Mouse (Mus musculus): ENCODE measurements around the gene Pdc.
"Not testable (repeated sequence)": the region's sequence is repeated elsewhere in the genome, so short reads cannot be mapped to it uniquely, and the experiment has no call there.

The Pdc gene

GRCm38 (mm10) chr1:150319205-150319604 lies at the start of gene Pdc:
Gene Pdc, plus strand, starts transcription at chr1:150319417.
- DNase-seq (ENCODE audit: low spot score in 2 of 2), result no peak

- DNase-seq (ENCODE audit: low spot score in 2 of 2), result not testable (repeated sequence)
Measured at GRCm38 (mm10) chr1:150294051-150294450, 25.2 kb upstream of the Pdc start.

- DNase-seq (ENCODE audit: low spot score in 2 of 2), result no peak
Measured at GRCm38 (mm10) chr1:150307599-150307998, 11.6 kb upstream of the Pdc start.

GRCm38 (mm10) chr1:150335111-150335510 lies 15.9 kb downstream of the Pdc start:
- DNase-seq (ENCODE audit: low spot score in 2 of 2), result no peak

GRCm38 (mm10) chr1:150360864-150361263 lies 41.6 kb downstream of the Pdc start:
- DNase-seq (ENCODE audit: low spot score in 2 of 2), result no peak

GRCm38 (mm10) chr1:150372895-150373294 lies 53.7 kb downstream of the Pdc start:
- no peak for DNase-seq (ENCODE audit: low spot score in 2 of 2)

- no peak for DNase-seq (ENCODE audit: low spot score in 2 of 2)
Measured at GRCm38 (mm10) chr1:150374247-150374646, 55.0 kb downstream of the Pdc start.

All from spleen, postnatal 14 days (tissue).